Mouse (Mus musculus) urinary bladder, adult 2 months (tissue): ENCODE data around the gene Gm28360. TPM values are rescaled to one million over a fixed set of nuclear protein-coding genes. Genes with fewer than 3 reads are reported as not detected.
"Not testable (repeated sequence)": the region's sequence is repeated elsewhere in the genome, so short reads cannot be mapped to it uniquely, and the experiment has no call there.

Experiments used
- DNase-seq: peaks from one replicate; pipeline ENCODE4 v3.0.0; 2022; ENCODE audit warnings: low spot score
- polyA plus RNA-seq: library from polyadenylated mRNA; depleted of rRNA; stranded (reverse); fragments of >200 nt; gene quantifications from 2 replicates; pipeline ENCODE4 v1.2.3, GENCODE M21; 2012; rRNA removed

Gene Gm28360
- polyA plus RNA-seq: not detected in 2 replicates

- DNase-seq: not testable (repeated sequence)
These were observed at the start of gene Gm28360 for GRCm38 (mm10) chr1:117829781-117830180. Gm28360 (plus strand) TSS chr1:117830081.

- DNase-seq: not testable (repeated sequence)
These were observed 49.0 kb upstream of the Gm28360 start, which contains the start of gene B020011L13Rik for GRCm38 (mm10) chr1:117780833-117781232. B020011L13Rik (plus strand) TSS chr1:117781133.

GRCm38 (mm10) chr1:117816271-117816670, 13.6 kb upstream of the Gm28360 start:
- DNase-seq: not testable (repeated sequence)

- not testable (repeated sequence) for DNase-seq
These were observed 21.8 kb downstream of the Gm28360 start for GRCm38 (mm10) chr1:117851718-117852117.

Other genes starting within 250 kb of the Gm28360 start
- not detected in 2 replicates for gene Gm28363, start 132.9 kb upstream of the Gm28360 start, polyA plus RNA-seq
- gene B020011L13Rik, start 48.9 kb upstream of the Gm28360 start, polyA plus RNA-seq: not detected in 2 replicates
- not detected in 2 replicates for gene Gm28168, start 97.9 kb downstream of the Gm28360 start, polyA plus RNA-seq
- gene Gm7145, start 135.9 kb downstream of the Gm28360 start, polyA plus RNA-seq: not detected in 2 replicates